Mouse (Mus musculus) 3134 (cell line): ENCODE results near the gene Zfp273.
"Not testable (repeated sequence)": the region's sequence is repeated elsewhere in the genome, so short reads cannot be mapped to it uniquely, and the experiment has no call there.

Source experiments
- DNase-seq: peaks from one replicate; pipeline ENCODE4 v3.0.0-alpha.2; 2011; ENCODE audit warnings: low spot score; ENCODE audit not compliant: insufficient read length; ENCODE audit errors: extremely low read depth

Zfp273 gene

GRCm38 (mm10) chr13:67813710-67814660, at the start of gene Zfp273:
TSS of gene Zfp273 (plus strand) at chr13:67813740.
- peak; percentile 51 for DNase-seq

- peak; percentile 87 for DNase-seq
These were observed 34.0 kb upstream of the Zfp273 start, which contains the start of gene Zfp493 for GRCm38 (mm10) chr13:67779265-67780221. TSS of gene Zfp493 (plus strand) at chr13:67779693.

- DNase-seq = no peak
These were observed 21.6 kb upstream of the Zfp273 start for GRCm38 (mm10) chr13:67791921-67792455.

- no peak for DNase-seq
These were observed 14.9 kb upstream of the Zfp273 start for GRCm38 (mm10) chr13:67798618-67799017.

- not testable (repeated sequence) for DNase-seq
These were observed 14.4 kb upstream of the Zfp273 start for GRCm38 (mm10) chr13:67799151-67799550.

GRCm38 (mm10) chr13:67811651-67812210, 1.8 kb upstream of the Zfp273 start:
- peak; percentile 46 for DNase-seq

- DNase-seq = no peak
These were observed 405 bp upstream of the Zfp273 start for GRCm38 (mm10) chr13:67812961-67813709.

GRCm38 (mm10) chr13:67818636-67819035, 5.1 kb downstream of the Zfp273 start:
- peak; percentile 64 for DNase-seq

- DNase-seq = no peak
These were observed 17.4 kb downstream of the Zfp273 start, which contains the start of gene Gm10037 for GRCm38 (mm10) chr13:67830911-67831336. TSS of gene Gm10037 (plus strand) at chr13:67831106.

GRCm38 (mm10) chr13:67833137-67833536, 19.6 kb downstream of the Zfp273 start:
- DNase-seq = not testable (repeated sequence)

- no peak for DNase-seq
These were observed 30.2 kb downstream of the Zfp273 start for GRCm38 (mm10) chr13:67843775-67844118.

GRCm38 (mm10) chr13:67844119-67844852, 30.7 kb downstream of the Zfp273 start:
- peak; percentile 58 for DNase-seq

- DNase-seq = no peak
These were observed 31.3 kb downstream of the Zfp273 start for GRCm38 (mm10) chr13:67844853-67845194.

GRCm38 (mm10) chr13:67850361-67850760, 36.8 kb downstream of the Zfp273 start:
- no peak for DNase-seq

GRCm38 (mm10) chr13:67853130-67853529, 39.6 kb downstream of the Zfp273 start:
- DNase-seq = no peak

- no peak for DNase-seq
These were observed 40.4 kb downstream of the Zfp273 start for GRCm38 (mm10) chr13:67853983-67854382.

- DNase-seq = no peak
These were observed 43.8 kb downstream of the Zfp273 start for GRCm38 (mm10) chr13:67857317-67857716.

GRCm38 (mm10) chr13:67862508-67862907, 49.0 kb downstream of the Zfp273 start:
- DNase-seq = no peak

- no peak for DNase-seq
These were observed 49.5 kb downstream of the Zfp273 start, which contains the start of gene BC048507 for GRCm38 (mm10) chr13:67863026-67863425. TSS of gene BC048507 (plus strand) at chr13:67863326.
